Mouse (Mus musculus) forebrain, embryonic 13.5 days (tissue): ENCODE measurements around the gene 1700016C15Rik. TPM values are rescaled to one million over a fixed set of nuclear protein-coding genes. Genes with fewer than 3 reads are reported as not detected.

Experiments
- ATAC-seq: fragments of 200-750 bp; cut with Nextera tagmentation; 2 replicates; pipeline ENCODE4 v1.8.0; 2017
- H3K27ac ChIP-seq: fragments of 300-500 bp; sonication (generic); 2 replicates; pipeline ENCODE4 v1.5.1; 2015; ENCODE audit warnings: inconsistent platforms, mild to moderate bottlenecking, moderate library complexity
- H3K27me3 ChIP-seq: fragments of 300-500 bp; sonication (generic); 2 replicates; pipeline ENCODE4 v1.6.1; 2015; ENCODE audit warnings: mild to moderate bottlenecking, inconsistent platforms
- H3K36me3 ChIP-seq: fragments of 300-500 bp; sonication (generic); 2 replicates; pipeline ENCODE4 v1.6.1; 2015; ENCODE audit warnings: mild to moderate bottlenecking, inconsistent platforms; ENCODE audit not compliant: poor library complexity, severe bottlenecking
- H3K4me1 ChIP-seq: fragments of 300-500 bp; sonication (generic); 2 replicates; pipeline ENCODE4 v1.6.1; 2015; ENCODE audit warnings: inconsistent platforms
- H3K4me2 ChIP-seq: fragments of 300-500 bp; sonication (generic); 2 replicates; pipeline ENCODE4 v1.6.1; 2015; ENCODE audit warnings: inconsistent platforms, mild to moderate bottlenecking, moderate library complexity
- H3K4me3 ChIP-seq: fragments of 300-500 bp; sonication (generic); 2 replicates; pipeline ENCODE4 v1.5.1; 2015; ENCODE audit warnings: mild to moderate bottlenecking, inconsistent platforms
- H3K9ac ChIP-seq: fragments of 300-500 bp; sonication (generic); 2 replicates; pipeline ENCODE4 v1.6.1; 2015; ENCODE audit warnings: mild to moderate bottlenecking, inconsistent platforms
- H3K9me3 ChIP-seq: fragments of 300-500 bp; sonication (generic); replicated peaks from 2 replicates; pipeline ENCODE4 v1.6.1; 2016; ENCODE audit warnings: inconsistent platforms
- WGBS: fragments of 180-500 bp; shearing (Covaris S2); methylation state at CpG from one replicate; pipeline ENCODE4 v1.1.7; 2015; 5-methylcytosine and 5-hydroxymethylcytosine counted together
- polyA plus RNA-seq: library from polyadenylated mRNA; unstranded; fragments of >200 nt; fragmentation: Nextera tagmentation; extraction: Ambion mirVana; gene quantifications from 2 replicates; pipeline ENCODE4 v1.2.1, GENCODE M21; 2015

Gene 1700016C15Rik
- polyA plus RNA-seq, 1 experiment from 2014 or later = not detected

- 71% methylated on average over 3 of the region's 3 CpGs for WGBS
- H3K36me3 ChIP-seq = no peaks in the 10 kb centered on the region
Observed at GRCm38 (mm10) chr1:177719029-177719427, 10.6 kb upstream of the 1700016C15Rik start.

GRCm38 (mm10) chr1:177723786-177724185 is 5.8 kb upstream of the 1700016C15Rik start:
- H3K27me3 ChIP-seq = peaks cover 36% of the 10 kb centered on the region
- no peak overlapping the region for H3K9ac ChIP-seq
- 75% methylated on average over 4 of the region's 4 CpGs for WGBS
- H3K9me3 ChIP-seq = no peaks in the 10 kb centered on the region
- H3K4me2 ChIP-seq = no peak overlapping the region
- ATAC-seq = no peak
- H3K4me1 ChIP-seq = no peaks in the 10 kb centered on the region
- no peak overlapping the region for H3K27ac ChIP-seq
- no peak overlapping the region for H3K4me3 ChIP-seq
- no peaks in the 10 kb centered on the region for H3K36me3 ChIP-seq

More at GRCm38 (mm10) chr1:177719029-177719427, 10.6 kb upstream of the 1700016C15Rik start:
- H3K27ac ChIP-seq = no peak overlapping the region
- peaks cover 5% of the 10 kb centered on the region; the same call in 1 of the 2 replicates for H3K4me1 ChIP-seq
- H3K4me3 ChIP-seq = no peak overlapping the region
- peak; percentile 81 for ATAC-seq
- H3K27me3 ChIP-seq = peaks cover 60% of the 10 kb centered on the region
- no peaks in the 10 kb centered on the region for H3K9me3 ChIP-seq
- H3K9ac ChIP-seq = no peak overlapping the region
- no peak overlapping the region for H3K4me2 ChIP-seq

- H3K36me3 ChIP-seq = no peaks in the 10 kb centered on the region
- 0 out of 2 replicates have a peak, but pooled peaks cover 3% of the 10 kb centered on the region for H3K4me1 ChIP-seq
- H3K9ac ChIP-seq = no peak overlapping the region
- no peak for ATAC-seq
- no peak overlapping the region for H3K27ac ChIP-seq
- no peak overlapping the region for H3K4me3 ChIP-seq
- 85% methylated on average over 5 of the region's 5 CpGs for WGBS
- H3K4me2 ChIP-seq = no peak overlapping the region
- peaks cover 7% of the 10 kb centered on the region for H3K9me3 ChIP-seq
- H3K27me3 ChIP-seq = peaks cover 13% of the 10 kb centered on the region
Observed at GRCm38 (mm10) chr1:177726870-177727269, 2.7 kb upstream of the 1700016C15Rik start.

GRCm38 (mm10) chr1:177727883-177728525 is 1.6 kb upstream of the 1700016C15Rik start:
- no peaks in the 10 kb centered on the region for H3K36me3 ChIP-seq
- no peak for ATAC-seq
- WGBS = 92% methylated on average over 3 of the region's 3 CpGs
- no peak overlapping the region for H3K4me3 ChIP-seq
- H3K9ac ChIP-seq = no peak overlapping the region
- peaks cover 8% of the 10 kb centered on the region for H3K9me3 ChIP-seq
- peaks cover 8% of the 10 kb centered on the region for H3K27me3 ChIP-seq
- H3K4me2 ChIP-seq = no peak overlapping the region
- H3K4me1 ChIP-seq = 0 out of 2 replicates have a peak, but pooled peaks cover 3% of the 10 kb centered on the region
- no peak overlapping the region for H3K27ac ChIP-seq

GRCm38 (mm10) chr1:177731973-177732372 is 2.4 kb downstream of the 1700016C15Rik start:
- Histone ChIP-seq H3K36me3 (no peaks in the 10 kb centered on the region), H3K4me1 (0 out of 2 replicates have a peak, but pooled peaks cover 3% of the 10 kb centered on the region), H3K9me3 (peaks cover 8% of the 10 kb centered on the region), H3K4me2 (no peak overlapping the region), H3K9ac (no peak overlapping the region), H3K27ac (no peak overlapping the region), H3K4me3 (no peak overlapping the region), H3K27me3 (no peaks in the 10 kb centered on the region)
- 94% methylated on average over 3 of the region's 3 CpGs for WGBS
- no peak for ATAC-seq

- 71% methylated on average over 6 of the region's 6 CpGs for WGBS
Observed at GRCm38 (mm10) chr1:177737505-177738105, 8.0 kb downstream of the 1700016C15Rik start.

GRCm38 (mm10) chr1:177740707-177741106 is 11.1 kb downstream of the 1700016C15Rik start:
- no peak for ATAC-seq
- no peak overlapping the region for H3K9ac ChIP-seq
- no peak overlapping the region for H3K4me2 ChIP-seq
- no peak overlapping the region for H3K4me3 ChIP-seq
- H3K36me3 ChIP-seq = no peaks in the 10 kb centered on the region
- 89% methylated on average over 1 of the region's 1 CpGs for WGBS
- H3K4me1 ChIP-seq = no peaks in the 10 kb centered on the region
- H3K27me3 ChIP-seq = no peaks in the 10 kb centered on the region
- H3K9me3 ChIP-seq = no peaks in the 10 kb centered on the region
- no peak overlapping the region for H3K27ac ChIP-seq

More at GRCm38 (mm10) chr1:177737505-177738105, 8.0 kb downstream of the 1700016C15Rik start:
- Histone ChIP-seq H3K27ac (no peak overlapping the region), H3K36me3 (no peaks in the 10 kb centered on the region), H3K27me3 (no peaks in the 10 kb centered on the region), H3K4me3 (no peak overlapping the region), H3K9me3 (no peaks in the 10 kb centered on the region), H3K4me2 (no peak overlapping the region), H3K9ac (no peak overlapping the region), H3K4me1 (no peaks in the 10 kb centered on the region)
- ATAC-seq = no peak

GRCm38 (mm10) chr1:177742119-177742518 is 12.5 kb downstream of the 1700016C15Rik start:
- no peak overlapping the region for H3K4me2 ChIP-seq
- no peaks in the 10 kb centered on the region for H3K9me3 ChIP-seq
- H3K27ac ChIP-seq = no peak overlapping the region
- H3K9ac ChIP-seq = no peak overlapping the region
- no peak for ATAC-seq
- H3K4me1 ChIP-seq = no peaks in the 10 kb centered on the region
- no peak overlapping the region for H3K4me3 ChIP-seq
- WGBS = 81% methylated on average over 1 of the region's 1 CpGs
- no peaks in the 10 kb centered on the region for H3K27me3 ChIP-seq
- H3K36me3 ChIP-seq = no peaks in the 10 kb centered on the region

GRCm38 (mm10) chr1:177744521-177745325 is 15.1 kb downstream of the 1700016C15Rik start:
- no peaks in the 10 kb centered on the region for H3K36me3 ChIP-seq
- no peak overlapping the region for H3K27ac ChIP-seq
- ATAC-seq = no peak
- H3K4me2 ChIP-seq = no peak overlapping the region
- WGBS = 82% methylated on average over 7 of the region's 7 CpGs
- H3K9ac ChIP-seq = no peak overlapping the region
- H3K4me1 ChIP-seq = no peaks in the 10 kb centered on the region
- no peak overlapping the region for H3K4me3 ChIP-seq
- no peaks in the 10 kb centered on the region for H3K27me3 ChIP-seq
- H3K9me3 ChIP-seq = peaks cover 13% of the 10 kb centered on the region

GRCm38 (mm10) chr1:177747869-177748540 is 18.4 kb downstream of the 1700016C15Rik start:
- no peak overlapping the region for H3K4me3 ChIP-seq
- peaks cover 27% of the 10 kb centered on the region for H3K9me3 ChIP-seq
- H3K9ac ChIP-seq = no peak overlapping the region
- no peak for ATAC-seq
- no peaks in the 10 kb centered on the region for H3K27me3 ChIP-seq
- 96% methylated on average over 6 of the region's 6 CpGs for WGBS
- no peak overlapping the region for H3K27ac ChIP-seq
- H3K4me1 ChIP-seq = no peaks in the 10 kb centered on the region
- no peak overlapping the region for H3K4me2 ChIP-seq
- H3K36me3 ChIP-seq = peaks cover 8% of the 10 kb centered on the region; the same call in 1 of the 2 replicates

GRCm38 (mm10) chr1:177753496-177753895 is 23.9 kb downstream of the 1700016C15Rik start:
- no peaks in the 10 kb centered on the region for H3K27me3 ChIP-seq
- H3K9me3 ChIP-seq = peaks cover 24% of the 10 kb centered on the region
- no peaks in the 10 kb centered on the region for H3K4me1 ChIP-seq
- H3K36me3 ChIP-seq = peaks cover 8% of the 10 kb centered on the region; the same call in 1 of the 2 replicates
- H3K4me3 ChIP-seq = no peak overlapping the region
- no peak overlapping the region for H3K4me2 ChIP-seq
- no peak for ATAC-seq
- no peak overlapping the region for H3K9ac ChIP-seq
- 56% methylated on average over 1 of the region's 1 CpGs for WGBS
- H3K27ac ChIP-seq = no peak overlapping the region
